Comparison of ENCODE assay signal across 8 mouse cellular contexts in genomic region chr8:72272361-72272760, GRCm38 (mm10). TPM values are rescaled to one million over a fixed set of nuclear protein-coding genes. Genes with fewer than 3 reads are reported as not detected.
DNase-seq lines count a peak whose midpoint lies in the region; TF ChIP-seq lines count a peak whose summit lies in the region.
"Had no signal": no experiment of that assay in that cellular context is flagged by ENCODE, and none has a peak within 500 bp of the region (broad histone marks: within the 10 kb centered on the region; RNA-seq: fewer than 3 reads in every experiment).

No protein-coding gene starts in this region.

- peaks cover 0 to 25% of the 10 kb centered on the region in 2 experiments; a peak in 2 of 4 replicates for H3K36me3 ChIP-seq in MEL (ENCODE audit: control insufficient read depth in 1 of 2, insufficient read depth in 2 of 2, low read length in 2 of 2)
- H3K36me3 ChIP-seq in megakaryocyte, embryonic 14.5 days (replicated peaks; ENCODE audit: low read length), result no peaks in the 10 kb centered on the region
- no peaks in the 10 kb centered on the region for H3K36me3 ChIP-seq in small intestine, adult 2 months (ENCODE audit: control insufficient read depth, insufficient read depth, low read length)
- H3K36me3 ChIP-seq: limb, embryonic 15.5 days had no signal

- no peak overlapping the region for H3K4me3 ChIP-seq in MEL (ENCODE audit: control insufficient read depth in 1 of 2, insufficient read depth in 1 of 2, low read depth in 2 of 2, low read length in 2 of 2)
- peak overlapping the region; percentile 18 for H3K4me3 ChIP-seq in megakaryocyte, embryonic 14.5 days (replicated peaks)
- H3K4me3 ChIP-seq in small intestine, adult 2 months (ENCODE audit: low read depth, low read length), result no peak overlapping the region
- H3K4me3 ChIP-seq: limb, embryonic 15.5 days had no signal

- H3K9me3 ChIP-seq in MEL (replicated peaks; ENCODE audit: insufficient read depth, low read length), result no peaks in the 10 kb centered on the region
- no peaks in the 10 kb centered on the region for H3K9me3 ChIP-seq in megakaryocyte, embryonic 14.5 days
- H3K9me3 ChIP-seq: limb, embryonic 15.5 days had no signal

- no peak for TF ChIP-seq POLR2A in MEL (IDR thresholded peaks at IDR 0.05; ENCODE audit: control insufficient read depth in 1 of 2, insufficient read depth in 1 of 2, low read depth in 1 of 2, low read length in 2 of 2, poor library complexity in 1 of 2)
- no peak for TF ChIP-seq POLR2A in small intestine, adult 2 months (IDR thresholded peaks at IDR 0.05; ENCODE audit: low read depth, low read length)

- WGBS in small intestine, adult 2 months, result 19% methylated on average over 3 of the region's 3 CpGs

- TF ChIP-seq EP300 in MEL (IDR thresholded peaks at IDR 0.05; ENCODE audit: low read depth in 1 of 2, low read length in 2 of 2), result no peak

- TF ChIP-seq CTCF in MEL (IDR thresholded peaks at IDR 0.05 in 2 of 3, conservative IDR thresholded peaks at IDR 0.05 in 1 of 3; ENCODE audit: control insufficient read depth in 1 of 3, insufficient read depth in 1 of 3, low read depth in 2 of 3, low read length in 3 of 3, poor library complexity in 1 of 3, severe bottlenecking in 1 of 3), result peak; percentile 54 to 73 (median 59)
- TF ChIP-seq CTCF in small intestine, adult 2 months (IDR thresholded peaks at IDR 0.05; ENCODE audit: extremely low read depth, insufficient read length, insufficient replicate concordance, low read depth, low read length), result peak; percentile 44

- H3K27me3 ChIP-seq in MEL (ENCODE audit: control insufficient read depth in 1 of 2, insufficient read depth in 2 of 2, low read length in 2 of 2), result no peaks in the 10 kb centered on the region
- peaks cover 12% of the 10 kb centered on the region for H3K27me3 ChIP-seq in megakaryocyte, embryonic 14.5 days (replicated peaks)
- H3K27me3 ChIP-seq in small intestine, adult 2 months (ENCODE audit: control insufficient read depth, insufficient read depth, low read length), result no peaks in the 10 kb centered on the region
- H3K27me3 ChIP-seq: limb, embryonic 15.5 days had no signal

- peak; percentile 32 for TF ChIP-seq RAD21 in MEL (IDR thresholded peaks at IDR 0.05; ENCODE audit: low read depth, low read length)

- H3K27ac ChIP-seq in MEL (ENCODE audit: control insufficient read depth, low read depth, low read length), result no peak overlapping the region
- no peak overlapping the region for H3K27ac ChIP-seq in small intestine, adult 2 months (ENCODE audit: insufficient read depth, low read depth, low read length)
- H3K27ac ChIP-seq: limb, embryonic 15.5 days had no signal

- intact Hi-C loops in heart, postnatal 36 days (cut with DNase I), result no loop called here

- H3K79me2 ChIP-seq in MEL (ENCODE audit: control insufficient read depth, insufficient read depth, low read length, poor library complexity), result no peaks in the 10 kb centered on the region

- no peak overlapping the region for H3K9ac ChIP-seq in MEL (ENCODE audit: control insufficient read depth, low read depth, low read length, poor library complexity, severe bottlenecking)
- H3K9ac ChIP-seq: limb, embryonic 15.5 days had no signal

- peaks cover 3 to 41% of the 10 kb centered on the region in 2 experiments; a peak in 3 of 4 replicates for H3K4me1 ChIP-seq in MEL (ENCODE audit: control insufficient read depth in 1 of 2, insufficient read depth in 2 of 2, low read length in 2 of 2)
- peaks cover 84% of the 10 kb centered on the region for H3K4me1 ChIP-seq in megakaryocyte, embryonic 14.5 days
- no peaks in the 10 kb centered on the region; the same call in 1 of the 2 replicates for H3K4me1 ChIP-seq in small intestine, adult 2 months (ENCODE audit: control insufficient read depth, insufficient read depth, insufficient read length, low read length)
- H3K4me1 ChIP-seq: limb, embryonic 15.5 days had no signal

- peak; percentile 85 for DNase-seq in CD4-positive helper T cell, adult 2 months (ENCODE audit: low read depth, low spot score)
- DNase-seq in MEL (ENCODE audit: low read depth, low spot score), result peak; percentile 64
- DNase-seq in embryo, embryonic 11 days, result peak; percentile 64
- peak; percentile 74 to 76 for DNase-seq in heart, postnatal 36 days
- peak; percentile 44 to 60 for DNase-seq in layer of hippocampus, postnatal 14 days (ENCODE audit: low spot score in 2 of 2)

TF ChIP-seq in MEL, 35 proteins besides CTCF, POLR2A, EP300 and RAD21:
- TF ChIP-seq RCOR1 (IDR thresholded peaks at IDR 0.05; ENCODE audit: low read depth, low read length) (no peak), HCFC1 (IDR thresholded peaks at IDR 0.05; ENCODE audit: low read depth, low read length) (no peak), SMC3 (IDR thresholded peaks at IDR 0.05; ENCODE audit: low read depth, low read length) (peak; percentile 43), ELF1 (IDR thresholded peaks at IDR 0.05; ENCODE audit: low read depth, low read length) (no peak), MEF2A (IDR thresholded peaks at IDR 0.05; ENCODE audit: extremely low read depth, insufficient replicate concordance, low read depth, low read length, poor library complexity, severe bottlenecking) (no peak), ZMIZ1 (IDR thresholded peaks at IDR 0.05; ENCODE audit: low read depth, low read length) (no peak), BHLHE40 (IDR thresholded peaks at IDR 0.05; ENCODE audit: borderline replicate concordance, low read depth, low read length) (no peak), TCF12 (IDR thresholded peaks at IDR 0.05; ENCODE audit: low read depth, low read length) (no peak)

RNA-seq across cellular contexts. Expression of gene Ap1m1, which starts 32.5 kb away (rescaled TPM):
- 45.7 and 47.4 TPM in 2 replicates for total RNA-seq in MEL (2012; rRNA removed)
- 100 to 1,000 TPM in 1 of 2 experiments, not detected in 1; 117 TPM for polyA plus RNA-seq in MEL (2012; ENCODE audit: insufficient read depth in 1 of 2, insufficient read length in 2 of 2, low read depth in 1 of 2, low replicate concordance in 2 of 2, missing spikeins in 1 of 2)
- 10 to 100 TPM; 49.4 to 49.6 TPM for total RNA-seq in heart, postnatal 36 days (2021)
- total RNA-seq in layer of hippocampus, postnatal 14 days (2021), result 100 to 1,000 TPM in 1 of 2 experiments, 10 to 100 TPM in 1; 98.9 to 106 TPM
- 188 and 196 TPM in 2 replicates for polyA plus RNA-seq in megakaryocyte, embryonic 14.5 days (2012; ENCODE audit: insufficient read depth, low replicate concordance)
- 33.6 and 47.4 TPM in 2 replicates for polyA plus RNA-seq in small intestine, adult 2 months (2012; rRNA removed)

RNA-seq across cellular contexts. Expression of gene Gm10282, which starts 32.7 kb away (rescaled TPM):
- total RNA-seq in MEL (2012; rRNA removed), result 11.4 and 11.7 TPM in 2 replicates
- polyA plus RNA-seq in MEL (2012; ENCODE audit: insufficient read depth in 1 of 2, insufficient read length in 2 of 2, low read depth in 1 of 2, low replicate concordance in 2 of 2, missing spikeins in 1 of 2), result 100 to 1,000 TPM in 1 of 2 experiments, not detected in 1; 133 TPM
- 10 to 100 TPM in 1 of 2 experiments, 1 to 10 TPM in 1; 6.9 to 10.2 TPM for total RNA-seq in heart, postnatal 36 days (2021)
- total RNA-seq in layer of hippocampus, postnatal 14 days (2021), result 10 to 100 TPM in 1 of 2 experiments, 1 to 10 TPM in 1; 9.7 to 10.6 TPM
- 27.5 and 64.2 TPM in 2 replicates for polyA plus RNA-seq in megakaryocyte, embryonic 14.5 days (2012; ENCODE audit: insufficient read depth, low replicate concordance)
- 0.41 TPM in 1 of 2 replicates, not detected in the other for polyA plus RNA-seq in small intestine, adult 2 months (2012; rRNA removed)

RNA-seq across cellular contexts. Expression of gene Klf2, which starts 46.5 kb away (rescaled TPM):
- total RNA-seq in MEL (2012; rRNA removed), result not detected in 2 replicates
- polyA plus RNA-seq in MEL (2012; ENCODE audit: insufficient read depth in 1 of 2, insufficient read length in 2 of 2, low read depth in 1 of 2, low replicate concordance in 2 of 2, missing spikeins in 1 of 2), result not detected
- 10 to 100 TPM; 42.2 to 97.6 TPM for total RNA-seq in heart, postnatal 36 days (2021)
- total RNA-seq in layer of hippocampus, postnatal 14 days (2021), result 10 to 100 TPM; 20.2 to 22.0 TPM
- polyA plus RNA-seq in megakaryocyte, embryonic 14.5 days (2012; ENCODE audit: insufficient read depth, low replicate concordance), result 21.5 and 29.5 TPM in 2 replicates
- polyA plus RNA-seq in small intestine, adult 2 months (2012; rRNA removed), result 21.4 and 24.7 TPM in 2 replicates

RNA-seq across cellular contexts. Expression of gene Fam32a, which starts 52.8 kb away (rescaled TPM):
- 42.2 and 45.5 TPM in 2 replicates for total RNA-seq in MEL (2012; rRNA removed)
- polyA plus RNA-seq in MEL (2012; ENCODE audit: insufficient read depth in 1 of 2, insufficient read length in 2 of 2, low read depth in 1 of 2, low replicate concordance in 2 of 2, missing spikeins in 1 of 2), result 10 to 100 TPM in 1 of 2 experiments, not detected in 1; 45.9 TPM
- total RNA-seq in heart, postnatal 36 days (2021), result 10 to 100 TPM; 21.2 to 25.0 TPM
- total RNA-seq in layer of hippocampus, postnatal 14 days (2021), result 10 to 100 TPM; 52.2 to 56.5 TPM
- 9.5 and 80.5 TPM in 2 replicates for polyA plus RNA-seq in megakaryocyte, embryonic 14.5 days (2012; ENCODE audit: insufficient read depth, low replicate concordance)
- polyA plus RNA-seq in small intestine, adult 2 months (2012; rRNA removed), result 19.7 and 35.5 TPM in 2 replicates

RNA-seq across cellular contexts. Expression of gene Gm11034, which starts 58.9 kb away (rescaled TPM):
- not detected in 2 replicates for total RNA-seq in MEL (2012; rRNA removed)
- not detected for polyA plus RNA-seq in MEL (2012; ENCODE audit: insufficient read depth in 1 of 2, insufficient read length in 2 of 2, low read depth in 1 of 2, low replicate concordance in 2 of 2, missing spikeins in 1 of 2)
- total RNA-seq in heart, postnatal 36 days (2021), result not detected
- total RNA-seq in layer of hippocampus, postnatal 14 days (2021), result not detected
- polyA plus RNA-seq in megakaryocyte, embryonic 14.5 days (2012; ENCODE audit: insufficient read depth, low replicate concordance), result not detected in 2 replicates
- polyA plus RNA-seq in small intestine, adult 2 months (2012; rRNA removed), result not detected in 2 replicates
- polyA plus RNA-seq: limb, embryonic 15.5 days had no signal

Comparison
In these comparisons a context has a peak if more than half of its experiments do, and no peak if none do; other contexts are left out.
1. RNA of gene Klf2, which starts 46.5 kb away (total RNA-seq): 42.2 to 97.6 TPM in heart, postnatal 36 days and 20.2 to 22.0 TPM in layer of hippocampus, postnatal 14 days; not detected in MEL; every median in the first group is over 10 times any median in the second.
2. Peak in every context shown above with its lines, with median percentiles within 50 percentile points of each other: DNase-seq.